22 mouse cellular contexts compared by ENCODE assay signal in genomic region chr11:99388661-99389060, GRCm38 (mm10). TPM values are rescaled to one million over a fixed set of nuclear protein-coding genes. Genes with fewer than 3 reads are reported as not detected.
DNase-seq lines count a peak whose midpoint lies in the region; ATAC-seq and TF ChIP-seq lines count a peak whose summit lies in the region.
"Had no signal": no experiment of that assay in that cellular context is flagged by ENCODE, and none has a peak within 500 bp of the region (broad histone marks: within the 10 kb centered on the region; RNA-seq: fewer than 3 reads in every experiment).

No protein-coding gene starts in this region.

- no peak for TF ChIP-seq CTCF in kidney, adult 2 months (conservative IDR thresholded peaks at IDR 0.05; ENCODE audit: insufficient read depth, insufficient read length, low read depth, low read length)

- no peaks in the 10 kb centered on the region for H3K9me3 ChIP-seq in embryonic facial prominence, embryonic 15.5 days (replicated peaks)
- no peaks in the 10 kb centered on the region for H3K9me3 ChIP-seq in embryonic facial prominence, embryonic 10.5 days
- no peaks in the 10 kb centered on the region for H3K9me3 ChIP-seq in kidney, embryonic 16.5 days (ENCODE audit: low read length)
- H3K9me3 ChIP-seq: forebrain, embryonic 15.5 days; heart, embryonic 15.5 days; hindbrain, embryonic 10.5 days had no signal

- DNase-seq in embryonic facial prominence, embryonic 10.5 days (ENCODE audit: low spot score) = no peak
- DNase-seq in kidney, adult 2 months = peak; percentile 61
- peak; percentile 5 for DNase-seq in kidney, postnatal 14 days
- no peak for DNase-seq in MN1 (ENCODE audit: low spot score)
- no peak for DNase-seq in urinary bladder, postnatal 25 days (ENCODE audit: low spot score)
- DNase-seq: adrenal gland, adult 2 months; adrenal gland, postnatal 25 days; B cell, adult 2 months; cerebellum, adult 18-20 months; cerebellum, adult 9-11 months; gastrocnemius, postnatal 10 days; heart, adult 2 months had no signal

- no peaks in the 10 kb centered on the region for H3K36me3 ChIP-seq in embryonic facial prominence, embryonic 15.5 days
- peaks cover 10% of the 10 kb centered on the region for H3K36me3 ChIP-seq in embryonic facial prominence, embryonic 10.5 days (replicated peaks)
- no peaks in the 10 kb centered on the region for H3K36me3 ChIP-seq in kidney, adult 2 months (ENCODE audit: control insufficient read depth, insufficient read depth, low read length)
- no peaks in the 10 kb centered on the region for H3K36me3 ChIP-seq in kidney, embryonic 16.5 days (ENCODE audit: insufficient read depth, low read length)
- H3K36me3 ChIP-seq: forebrain, embryonic 15.5 days; heart, embryonic 15.5 days had no signal

- H3K4me1 ChIP-seq in embryonic facial prominence, embryonic 15.5 days = peaks cover 7% of the 10 kb centered on the region
- 0 out of 2 replicates have a peak, but pooled peaks cover 7% of the 10 kb centered on the region for H3K4me1 ChIP-seq in embryonic facial prominence, embryonic 10.5 days
- H3K4me1 ChIP-seq in kidney, adult 2 months (ENCODE audit: control insufficient read depth, insufficient read depth, low read length) = no peaks in the 10 kb centered on the region
- H3K4me1 ChIP-seq in kidney, embryonic 16.5 days (ENCODE audit: insufficient read depth, low read length) = no peaks in the 10 kb centered on the region; the same call in 1 of the 2 replicates

- no peak overlapping the region for H3K4me2 ChIP-seq in embryonic facial prominence, embryonic 15.5 days (replicated peaks)
- H3K4me2 ChIP-seq in kidney, embryonic 16.5 days (replicated peaks; ENCODE audit: low read depth, low read length) = no peak overlapping the region
- H3K4me2 ChIP-seq: forebrain, embryonic 15.5 days; heart, embryonic 11.5 days; heart, embryonic 15.5 days; hindbrain, embryonic 14.5 days had no signal

- H3K9ac ChIP-seq in embryonic facial prominence, embryonic 15.5 days = no peak overlapping the region
- no peak overlapping the region for H3K9ac ChIP-seq in kidney, embryonic 16.5 days (replicated peaks; ENCODE audit: low read length)
- H3K9ac ChIP-seq: forebrain, embryonic 15.5 days; heart, embryonic 15.5 days; hindbrain, embryonic 14.5 days had no signal

- peak overlapping the region; percentile 4; the same call in 1 of the 2 replicates for H3K4me3 ChIP-seq in embryonic facial prominence, embryonic 15.5 days (replicated peaks)
- no peak overlapping the region for H3K4me3 ChIP-seq in embryonic facial prominence, embryonic 10.5 days
- no peak overlapping the region for H3K4me3 ChIP-seq in kidney, adult 2 months (ENCODE audit: insufficient read depth, low read depth, low read length)
- H3K4me3 ChIP-seq in kidney, embryonic 16.5 days (ENCODE audit: low read length) = no peak overlapping the region
- H3K4me3 ChIP-seq: forebrain, embryonic 15.5 days; heart, adult 2 months; heart, embryonic 15.5 days; hindbrain, embryonic 10.5 days had no signal

- no peak overlapping the region for H3K27ac ChIP-seq in embryonic facial prominence, embryonic 15.5 days (replicated peaks)
- H3K27ac ChIP-seq in embryonic facial prominence, embryonic 10.5 days (replicated peaks) = no peak overlapping the region
- H3K27ac ChIP-seq in kidney, adult 2 months (ENCODE audit: insufficient read depth, low read depth, low read length) = no peak overlapping the region
- H3K27ac ChIP-seq in kidney, embryonic 16.5 days (ENCODE audit: low read length) = no peak overlapping the region
- H3K27ac ChIP-seq: forebrain, embryonic 15.5 days; heart, adult 2 months; heart, embryonic 15.5 days; hindbrain, embryonic 10.5 days; hindbrain, embryonic 14.5 days had no signal

- 87% methylated on average over 18 of the region's 18 CpGs for WGBS in embryonic facial prominence, embryonic 15.5 days
- WGBS in embryonic facial prominence, embryonic 10.5 days = 94% methylated on average over 18 of the region's 18 CpGs
- 68% methylated on average over 18 of the region's 18 CpGs for WGBS in kidney, adult 2 months
- 89% methylated on average over 18 of the region's 18 CpGs for WGBS in kidney, embryonic 16.5 days

- no peak for ATAC-seq in embryonic facial prominence, embryonic 15.5 days (ENCODE audit: insufficient number of reproducible peaks, low FRiP score, low TSS enrichment, low read depth)
- ATAC-seq in kidney, embryonic 16.5 days (ENCODE audit: low FRiP score, low TSS enrichment) = no peak
- ATAC-seq: CD4-positive, CD25-positive, alpha-beta regulatory T cell, adult 4 months; forebrain, embryonic 15.5 days had no signal

- H3K27me3 ChIP-seq in embryonic facial prominence, embryonic 15.5 days = no peaks in the 10 kb centered on the region
- H3K27me3 ChIP-seq in embryonic facial prominence, embryonic 10.5 days (replicated peaks; ENCODE audit: low read depth, poor library complexity, severe bottlenecking) = 0 out of 2 replicates have a peak, but pooled peaks cover 5% of the 10 kb centered on the region
- no peaks in the 10 kb centered on the region for H3K27me3 ChIP-seq in kidney, adult 2 months (replicated peaks; ENCODE audit: control insufficient read depth, insufficient read depth, low read length)
- H3K27me3 ChIP-seq in kidney, embryonic 16.5 days (ENCODE audit: insufficient read depth, low read length) = no peaks in the 10 kb centered on the region
- H3K27me3 ChIP-seq: forebrain, embryonic 15.5 days had no signal

- TF ChIP-seq POLR2A in kidney, adult 2 months (IDR thresholded peaks at IDR 0.05; ENCODE audit: low read depth, low read length) = no peak

RNA-seq across cellular contexts. Expression of gene Krt10, which starts 0.5 kb away (rescaled TPM):
- polyA plus RNA-seq in embryonic facial prominence, embryonic 15.5 days (2015; fragmentation: Nextera tagmentation; extraction: Ambion mirVana) = 506 and 568 TPM in 2 replicates
- 18.6 and 25.3 TPM in 2 replicates for polyA plus RNA-seq in embryonic facial prominence, embryonic 10.5 days (2016; fragmentation: Nextera tagmentation; extraction: Ambion mirVana)
- polyA plus RNA-seq in kidney, adult 2 months (2012; rRNA removed) = 2.4 and 3.1 TPM in 2 replicates
- 18.4 and 20.7 TPM in 2 replicates for polyA plus RNA-seq in kidney, embryonic 16.5 days (2015; fragmentation: Nextera tagmentation; extraction: Ambion mirVana)

RNA-seq across cellular contexts. Expression of gene Krt28, which starts 14.0 kb away (rescaled TPM):
- 19.5 and 36.8 TPM in 2 replicates for polyA plus RNA-seq in embryonic facial prominence, embryonic 15.5 days (2015; fragmentation: Nextera tagmentation; extraction: Ambion mirVana)
- polyA plus RNA-seq in embryonic facial prominence, embryonic 10.5 days (2016; fragmentation: Nextera tagmentation; extraction: Ambion mirVana) = 0.26 and 0.39 TPM in 2 replicates
- polyA plus RNA-seq in kidney, adult 2 months (2012; rRNA removed) = 0.05 TPM in 1 of 2 replicates, not detected in the other
- 0.12 and 0.35 TPM in 2 replicates for polyA plus RNA-seq in kidney, embryonic 16.5 days (2015; fragmentation: Nextera tagmentation; extraction: Ambion mirVana)
- polyA plus RNA-seq: adrenal gland, adult 2 months; CD4-positive, CD25-positive, alpha-beta regulatory T cell, adult 4 months; heart, adult 2 months; heart, embryonic 15.5 days had no signal

RNA-seq across cellular contexts. Expression of gene Krt12, which starts 33.4 kb away (rescaled TPM):
- polyA plus RNA-seq in embryonic facial prominence, embryonic 15.5 days (2015; fragmentation: Nextera tagmentation; extraction: Ambion mirVana) = 0.24 and 0.88 TPM in 2 replicates
- polyA plus RNA-seq in embryonic facial prominence, embryonic 10.5 days (2016; fragmentation: Nextera tagmentation; extraction: Ambion mirVana) = not detected in 2 replicates
- polyA plus RNA-seq in kidney, adult 2 months (2012; rRNA removed) = not detected in 2 replicates
- 0.09 TPM in 2 replicates for polyA plus RNA-seq in kidney, embryonic 16.5 days (2015; fragmentation: Nextera tagmentation; extraction: Ambion mirVana)
- polyA plus RNA-seq: adrenal gland, adult 2 months; CD4-positive, CD25-positive, alpha-beta regulatory T cell, adult 4 months; embryonic facial prominence, embryonic 11.5 days; heart, adult 2 months; heart, embryonic 11.5 days; heart, embryonic 15.5 days; hindbrain, embryonic 14.5 days had no signal

RNA-seq across cellular contexts. Expression of gene Krt27, which starts 37.8 kb away (rescaled TPM):
- polyA plus RNA-seq in embryonic facial prominence, embryonic 15.5 days (2015; fragmentation: Nextera tagmentation; extraction: Ambion mirVana) = 44.9 and 72.2 TPM in 2 replicates
- polyA plus RNA-seq in embryonic facial prominence, embryonic 10.5 days (2016; fragmentation: Nextera tagmentation; extraction: Ambion mirVana) = 0.15 TPM in 1 of 2 replicates, not detected in the other
- not detected in 2 replicates for polyA plus RNA-seq in kidney, adult 2 months (2012; rRNA removed)
- not detected in 2 replicates for polyA plus RNA-seq in kidney, embryonic 16.5 days (2015; fragmentation: Nextera tagmentation; extraction: Ambion mirVana)
- polyA plus RNA-seq: adrenal gland, adult 2 months; CD4-positive, CD25-positive, alpha-beta regulatory T cell, adult 4 months; forebrain, embryonic 11.5 days; forebrain, embryonic 15.5 days; heart, adult 2 months; heart, embryonic 11.5 days; heart, embryonic 15.5 days; hindbrain, embryonic 10.5 days; hindbrain, embryonic 14.5 days had no signal

RNA-seq across cellular contexts. Expression of gene Krt20, which starts 49.3 kb away (rescaled TPM):
- 0.55 and 0.58 TPM in 2 replicates for polyA plus RNA-seq in embryonic facial prominence, embryonic 15.5 days (2015; fragmentation: Nextera tagmentation; extraction: Ambion mirVana)
- polyA plus RNA-seq in embryonic facial prominence, embryonic 10.5 days (2016; fragmentation: Nextera tagmentation; extraction: Ambion mirVana) = 0.97 and 1.00 TPM in 2 replicates
- polyA plus RNA-seq in kidney, adult 2 months (2012; rRNA removed) = 0.13 and 0.23 TPM in 2 replicates
- 1.5 and 1.8 TPM in 2 replicates for polyA plus RNA-seq in kidney, embryonic 16.5 days (2015; fragmentation: Nextera tagmentation; extraction: Ambion mirVana)
- polyA plus RNA-seq: adrenal gland, adult 2 months; CD4-positive, CD25-positive, alpha-beta regulatory T cell, adult 4 months; forebrain, embryonic 15.5 days; hindbrain, embryonic 14.5 days had no signal

Comparison
In these comparisons a context has a peak if more than half of its experiments do, and no peak if none do; other contexts are left out.
1. RNA of gene Krt10, which starts 0.5 kb away (polyA plus RNA-seq): 506 to 568 TPM in embryonic facial prominence, embryonic 15.5 days; 18.6 to 25.3 TPM in embryonic facial prominence, embryonic 10.5 days, 18.4 to 20.7 TPM in kidney, embryonic 16.5 days and 2.4 to 3.1 TPM in kidney, adult 2 months; every median in the first group is over 10 times any median in the second.
2. RNA of gene Krt28, which starts 14.0 kb away (polyA plus RNA-seq): 19.5 to 36.8 TPM in embryonic facial prominence, embryonic 15.5 days; 0.26 to 0.39 TPM in embryonic facial prominence, embryonic 10.5 days, 0.12 to 0.35 TPM in kidney, embryonic 16.5 days and 0.05 TPM in kidney, adult 2 months; every median in the first group is over 10 times any median in the second.
3. DNase-seq: peak in kidney, adult 2 months (single experiment) and kidney, postnatal 14 days (single experiment); none in embryonic facial prominence, embryonic 10.5 days (single experiment), MN1 (single experiment) and urinary bladder, postnatal 25 days (single experiment).